Mouse (Mus musculus) testis, adult 2 months (tissue): ENCODE data around the gene Cenpj. TPM values are rescaled to one million over a fixed set of nuclear protein-coding genes. Genes with fewer than 3 reads are reported as not detected.

ENCODE experiments used
- H3K27ac ChIP-seq: fragments of 200-500 bp; 2 replicates; pipeline ENCODE4 v1.5.1; 2012; ENCODE audit warnings: low read depth, low read length; ENCODE audit not compliant: control insufficient read depth, insufficient read depth
- H3K27me3 ChIP-seq: fragments of 200-500 bp; 2 replicates; pipeline ENCODE4 v1.6.1; 2012; ENCODE audit warnings: mild to moderate bottlenecking, low read length, moderate library complexity; ENCODE audit not compliant: control insufficient read depth, insufficient read depth
- H3K36me3 ChIP-seq: fragments of 200-500 bp; 2 replicates; pipeline ENCODE4 v1.6.1; 2012; ENCODE audit warnings: mild to moderate bottlenecking, low read length; ENCODE audit not compliant: control insufficient read depth, insufficient read depth
- H3K4me1 ChIP-seq: fragments of 200-500 bp; 2 replicates; pipeline ENCODE4 v1.6.1; 2012; ENCODE audit warnings: low read length; ENCODE audit not compliant: control insufficient read depth, insufficient read depth
- H3K4me3 ChIP-seq: fragments of 200-500 bp; 2 replicates; pipeline ENCODE4 v1.5.1; 2012; ENCODE audit warnings: low read depth, mild to moderate bottlenecking, low read length, moderate library complexity, mixed read lengths; ENCODE audit not compliant: control insufficient read depth
- CTCF ChIP-seq: fragments of 200-500 bp; IDR thresholded peaks from 2 replicates; pipeline ENCODE4 v1.5.1; 2012; ENCODE audit warnings: low read depth, mild to moderate bottlenecking, inconsistent platforms, low read length, moderate library complexity; ENCODE audit not compliant: control insufficient read depth, insufficient read depth, insufficient replicate concordance
- POLR2A ChIP-seq: fragments of 200-500 bp; IDR thresholded peaks from 2 replicates; pipeline ENCODE4 v1.6.1; 2012; ENCODE audit warnings: low read depth, mild to moderate bottlenecking, inconsistent platforms, low read length, moderate library complexity; ENCODE audit not compliant: control insufficient read depth
- polyA plus RNA-seq: library from polyadenylated mRNA; depleted of rRNA; stranded (reverse); fragments of >200 nt; gene quantifications from 2 replicates; pipeline ENCODE4 v1.2.3, GENCODE M21; 2012

The Cenpj gene
- polyA plus RNA-seq, 1 experiment = 6.6 TPM

- no peak overlapping the region for H3K4me3 ChIP-seq
- no peaks in the 10 kb centered on the region for H3K27me3 ChIP-seq
- peaks cover 1% of the 10 kb centered on the region; the same call in 1 of the 2 replicates for H3K4me1 ChIP-seq
- H3K36me3 ChIP-seq = peaks cover 1% of the 10 kb centered on the region
- no peak for TF ChIP-seq CTCF
- no peak for TF ChIP-seq POLR2A
- H3K27ac ChIP-seq = no peak overlapping the region
Observed at GRCm38 (mm10) chr14:56550960-56551359, 24.3 kb downstream of the Cenpj start.

- H3K27me3 ChIP-seq = no peaks in the 10 kb centered on the region
- H3K4me3 ChIP-seq = no peak overlapping the region
- H3K36me3 ChIP-seq = no peaks in the 10 kb centered on the region
- H3K4me1 ChIP-seq = no peaks in the 10 kb centered on the region
- TF ChIP-seq CTCF (no peak), POLR2A (no peak)
- H3K27ac ChIP-seq = no peak overlapping the region
Observed at GRCm38 (mm10) chr14:56545491-56545890, 29.7 kb downstream of the Cenpj start.

DNA sequence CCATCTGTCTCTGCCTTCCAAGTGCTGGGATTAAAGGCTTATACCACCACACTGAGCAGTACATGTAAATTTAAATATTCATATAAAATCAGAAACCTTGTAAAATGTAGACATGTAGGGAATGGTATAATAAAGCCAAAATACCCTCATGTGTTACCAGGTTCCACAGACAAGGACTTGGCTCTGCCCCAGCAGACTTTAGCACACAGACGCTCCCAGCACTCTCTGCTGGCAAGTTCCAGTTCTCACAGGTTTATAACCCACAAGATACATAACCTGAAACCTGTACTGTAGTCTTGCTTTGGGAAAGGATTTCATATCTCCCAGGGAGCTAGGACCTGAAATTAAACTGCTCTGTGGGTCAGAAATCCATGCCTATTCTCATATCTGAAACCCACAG lies 30.3 kb downstream of the Cenpj start:
- no peak overlapping the region for H3K4me3 ChIP-seq
- H3K36me3 ChIP-seq = no peaks in the 10 kb centered on the region
- H3K27ac ChIP-seq = no peak overlapping the region
- H3K27me3 ChIP-seq = no peaks in the 10 kb centered on the region
- no peak for TF ChIP-seq POLR2A
- no peak for TF ChIP-seq CTCF
- H3K4me1 ChIP-seq = no peaks in the 10 kb centered on the region

GRCm38 (mm10) chr14:56530788-56531187 lies 44.4 kb downstream of the Cenpj start:
- Histone ChIP-seq H3K4me1 (no peaks in the 10 kb centered on the region), H3K27ac (no peak overlapping the region), H3K4me3 (no peak overlapping the region), H3K27me3 (no peaks in the 10 kb centered on the region), H3K36me3 (no peaks in the 10 kb centered on the region)
- no peak for TF ChIP-seq POLR2A
- no peak for TF ChIP-seq CTCF

DNA sequence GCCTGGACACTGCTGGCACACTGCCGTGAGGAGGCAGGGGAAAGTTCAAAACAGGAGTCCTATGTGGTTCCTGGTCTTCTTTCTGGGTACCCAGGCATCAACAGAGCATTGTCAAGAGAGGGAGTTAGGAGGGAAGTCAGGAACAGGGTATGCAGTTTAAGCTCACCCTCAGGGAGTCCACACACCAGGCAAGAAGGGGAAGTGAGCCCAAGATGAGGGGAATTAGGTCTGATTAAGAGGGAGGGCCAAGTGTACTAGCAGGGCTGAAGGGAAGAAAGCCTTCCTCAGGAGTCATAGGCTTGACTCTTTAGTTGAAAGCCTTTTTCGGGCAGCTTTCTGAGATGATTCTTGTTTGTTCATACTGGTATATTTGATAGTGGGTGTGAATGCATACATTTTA lies 60.5 kb downstream of the Cenpj start:
- Histone ChIP-seq H3K4me3 (no peak overlapping the region), H3K4me1 (no peaks in the 10 kb centered on the region), H3K27me3 (no peaks in the 10 kb centered on the region), H3K27ac (no peak overlapping the region), H3K36me3 (no peaks in the 10 kb centered on the region; the same call in 1 of the 2 replicates)
- no peak for TF ChIP-seq CTCF
- TF ChIP-seq POLR2A = no peak

GRCm38 (mm10) chr14:56512084-56512483 lies 63.1 kb downstream of the Cenpj start:
- H3K27me3 ChIP-seq = no peaks in the 10 kb centered on the region
- H3K4me1 ChIP-seq = no peaks in the 10 kb centered on the region
- no peak overlapping the region for H3K27ac ChIP-seq
- no peaks in the 10 kb centered on the region; the same call in 1 of the 2 replicates for H3K36me3 ChIP-seq
- H3K4me3 ChIP-seq = no peak overlapping the region
- no peak for TF ChIP-seq POLR2A
- TF ChIP-seq CTCF = peak; percentile 55; the same call in 1 of the 2 replicates

DNA sequence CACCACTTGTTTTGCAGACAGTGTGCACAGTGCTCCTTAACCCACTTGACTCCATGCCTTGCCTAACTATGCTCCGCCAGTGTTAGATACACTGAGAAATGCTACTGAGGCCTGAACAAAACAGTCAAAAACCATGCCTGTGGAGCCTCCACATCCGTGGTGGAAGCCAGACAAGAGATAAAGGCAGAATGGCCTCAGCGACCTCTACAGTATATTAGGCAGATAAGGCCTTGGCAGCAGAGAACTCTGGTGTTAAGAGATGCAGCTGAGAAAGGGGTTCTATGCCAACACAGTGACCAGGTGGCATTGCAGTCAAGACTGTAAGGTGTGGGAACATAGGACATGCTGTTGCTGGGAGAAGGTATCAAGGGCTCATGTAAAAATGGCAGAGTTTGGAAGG lies 68.5 kb downstream of the Cenpj start:
- TF ChIP-seq CTCF = no peak
- TF ChIP-seq POLR2A = no peak
- H3K27ac ChIP-seq = no peak overlapping the region

DNA sequence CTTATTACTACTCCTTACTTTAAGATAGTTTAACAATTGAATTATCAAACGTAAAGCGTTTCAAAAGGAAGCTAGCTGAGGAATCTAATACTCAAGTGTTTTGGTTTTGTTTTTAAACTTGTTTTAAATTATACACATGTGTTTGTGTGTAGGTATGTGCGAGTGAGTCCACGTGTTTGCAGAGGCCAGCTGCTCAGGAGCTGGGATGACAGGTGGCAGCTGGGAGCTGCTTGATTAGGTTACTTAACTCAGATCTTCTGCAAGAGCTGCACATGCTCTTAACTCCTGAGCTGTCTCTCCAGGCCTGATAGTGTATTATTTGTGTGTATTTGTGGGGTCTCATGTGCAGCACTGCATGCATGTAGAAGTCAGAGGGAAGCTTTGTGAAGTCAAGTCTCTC lies 72.8 kb downstream of the Cenpj start:
- H3K27ac ChIP-seq = no peak overlapping the region
- no peaks in the 10 kb centered on the region for H3K4me1 ChIP-seq
- no peak overlapping the region for H3K4me3 ChIP-seq
- TF ChIP-seq POLR2A (no peak), CTCF (no peak)
- no peaks in the 10 kb centered on the region; the same call in 1 of the 2 replicates for H3K36me3 ChIP-seq
- H3K27me3 ChIP-seq = no peaks in the 10 kb centered on the region

More for the DNA sequence above, 68.5 kb downstream of the Cenpj start:
- H3K4me1 ChIP-seq = no peaks in the 10 kb centered on the region
- no peaks in the 10 kb centered on the region for H3K27me3 ChIP-seq
- no peaks in the 10 kb centered on the region; the same call in 1 of the 2 replicates for H3K36me3 ChIP-seq
- no peak overlapping the region for H3K4me3 ChIP-seq
